Mouse (Mus musculus) bone marrow, adult 2 months (tissue): Measurements from ENCODE around the gene Atp6v1c2.

Experiments
- CTCF ChIP-seq: fragments of 200-500 bp; IDR thresholded peaks from 2 replicates; pipeline ENCODE4 v1.5.1; 2011; ENCODE audit warnings: low read length, control low read depth; ENCODE audit not compliant: control insufficient read depth, insufficient read depth
- POLR2A ChIP-seq: fragments of 200-500 bp; IDR thresholded peaks from 2 replicates; pipeline ENCODE4 v1.6.1; 2011; ENCODE audit warnings: low read depth, mild to moderate bottlenecking, control low read depth, low read length, borderline replicate concordance; ENCODE audit not compliant: control insufficient read depth

- TF ChIP-seq CTCF (no peak), POLR2A (no peak)
These were observed 78.2 kb downstream of the Atp6v1c2 start for GRCm38 (mm10) chr12:17250962-17251361.
